Mouse (Mus musculus) inflammation-experienced regulatory T-cells, adult 6 months (primary cell): Measurements from ENCODE around the gene Il5ra. TPM values are rescaled to one million over a fixed set of nuclear protein-coding genes. Genes with fewer than 3 reads are reported as not detected.
A peak's percentile ranks its signal among the peaks of the same experiment; 100 is the strongest.

ENCODE experiments used
- ATAC-seq: one replicate; pipeline ENCODE4 v1.8.0; 2017
- polyA plus RNA-seq, 3 experiments: library from polyadenylated mRNA; unstranded; fragments of 100-300 nt; shearing (Covaris generic); gene quantifications; one replicate each; pipeline ENCODE4 v1.2.1; 2017

Il5ra gene
- polyA plus RNA-seq, 3 experiments from 2014 or later, result 0.24 TPM; not detected in 2

DNA sequence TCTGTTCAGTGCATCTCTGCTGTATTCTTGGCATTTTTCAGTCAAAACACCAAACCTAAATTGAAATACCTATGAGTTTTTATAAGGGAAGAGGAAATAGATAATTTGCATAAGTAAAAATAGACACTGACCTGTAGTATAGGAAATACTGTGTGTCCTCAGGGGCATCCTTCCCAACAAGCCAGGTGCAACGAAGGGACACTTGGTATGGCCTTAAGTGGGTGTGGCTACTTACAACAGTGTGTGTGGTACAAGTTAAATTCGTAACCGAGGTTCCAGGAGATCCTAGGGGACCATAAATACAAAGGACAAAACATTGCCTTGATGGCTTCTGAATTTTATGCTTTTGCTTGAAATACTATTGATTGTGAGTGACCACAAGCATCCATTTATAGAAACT lies 10.6 kb downstream of the Il5ra start:
- no peak for ATAC-seq

DNA sequence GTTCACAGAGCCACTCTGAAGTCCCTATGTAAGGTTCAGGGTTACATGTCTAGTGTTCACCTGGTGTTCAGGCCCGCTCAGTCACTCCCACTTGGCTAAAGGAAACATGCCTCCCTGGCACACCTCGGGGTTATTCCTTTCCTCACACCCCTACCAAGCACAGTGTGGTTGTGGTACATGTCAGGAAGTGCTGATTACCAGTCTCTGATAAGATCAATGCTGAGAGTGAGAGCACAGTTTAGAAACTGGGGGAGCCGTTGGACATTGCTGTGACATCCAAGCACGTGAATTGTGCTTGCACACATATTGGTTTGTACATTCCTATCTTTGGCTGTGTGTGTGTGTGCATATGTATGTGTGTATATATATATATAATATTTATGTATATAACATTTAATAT lies 16.3 kb downstream of the Il5ra start:
- ATAC-seq, result no peak

DNA sequence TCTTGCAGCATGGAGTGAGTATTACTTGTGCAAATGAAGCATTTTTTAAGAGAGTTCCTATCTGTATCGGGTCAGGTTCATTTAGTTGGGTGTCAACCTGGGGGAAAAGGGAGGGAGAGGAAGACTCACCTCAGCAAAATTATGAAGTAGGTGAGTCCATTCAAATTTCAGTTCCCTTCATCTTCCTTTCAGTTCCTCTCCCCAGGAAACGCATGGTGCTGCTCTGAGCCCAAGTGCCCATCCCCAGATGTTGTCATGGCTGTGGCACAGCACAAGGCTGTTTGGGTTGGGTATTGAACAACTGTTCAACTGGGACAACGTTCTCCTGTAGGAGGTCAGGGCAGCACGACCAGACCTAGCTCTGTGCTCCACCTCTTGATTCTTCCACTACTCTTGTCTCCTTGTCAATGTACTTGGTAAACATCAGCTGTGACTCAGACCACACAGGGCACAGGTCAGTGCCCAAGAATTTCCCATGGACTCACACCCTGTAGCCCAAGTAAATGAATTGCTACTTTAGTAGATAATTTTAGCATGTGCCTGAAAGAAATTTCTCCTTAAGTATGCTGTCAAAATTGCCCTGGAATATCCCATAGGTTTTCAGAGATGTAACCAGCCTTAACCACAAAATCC lies 19.0 kb downstream of the Il5ra start:
- ATAC-seq, result no peak

DNA sequence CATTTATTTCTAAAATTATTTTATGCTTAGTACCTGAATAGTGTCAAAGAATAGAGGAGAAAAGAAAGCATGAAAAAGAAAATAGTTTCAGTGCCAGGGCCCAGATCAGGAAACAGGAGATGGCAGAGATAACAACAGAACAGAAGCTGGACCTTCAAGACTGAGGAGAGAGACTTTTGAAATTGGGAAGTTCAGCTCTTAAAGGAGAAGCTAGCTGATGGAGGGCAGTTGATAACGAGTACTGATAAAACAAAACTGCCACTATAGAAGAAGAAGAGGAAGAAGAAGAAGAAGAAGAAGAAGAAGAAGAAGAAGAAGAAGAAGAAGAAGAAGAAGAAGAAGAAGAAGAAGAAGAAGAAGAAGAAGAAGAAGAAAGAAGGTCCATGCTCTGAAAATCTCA lies 21.1 kb downstream of the Il5ra start:
- no peak for ATAC-seq

DNA sequence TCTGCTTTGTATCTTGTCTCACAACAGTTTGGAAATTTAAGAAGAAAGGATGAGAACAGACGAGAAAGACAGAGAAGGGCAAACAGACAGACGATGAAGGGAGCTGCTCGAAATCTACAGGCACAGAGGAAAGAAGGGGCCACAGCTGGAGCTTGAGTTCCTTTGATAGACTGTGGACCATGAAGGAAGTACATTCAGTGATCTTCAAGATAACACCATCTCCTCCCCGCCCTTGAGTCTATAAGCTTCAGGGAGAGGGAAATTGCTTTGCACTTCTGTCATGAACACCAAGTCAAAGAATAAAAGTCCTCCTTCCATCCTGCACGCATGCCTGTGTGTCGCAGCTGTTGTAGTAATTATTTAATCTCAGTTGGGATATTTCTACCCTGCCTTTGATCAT lies 22.8 kb downstream of the Il5ra start:
- ATAC-seq, result no peak

DNA sequence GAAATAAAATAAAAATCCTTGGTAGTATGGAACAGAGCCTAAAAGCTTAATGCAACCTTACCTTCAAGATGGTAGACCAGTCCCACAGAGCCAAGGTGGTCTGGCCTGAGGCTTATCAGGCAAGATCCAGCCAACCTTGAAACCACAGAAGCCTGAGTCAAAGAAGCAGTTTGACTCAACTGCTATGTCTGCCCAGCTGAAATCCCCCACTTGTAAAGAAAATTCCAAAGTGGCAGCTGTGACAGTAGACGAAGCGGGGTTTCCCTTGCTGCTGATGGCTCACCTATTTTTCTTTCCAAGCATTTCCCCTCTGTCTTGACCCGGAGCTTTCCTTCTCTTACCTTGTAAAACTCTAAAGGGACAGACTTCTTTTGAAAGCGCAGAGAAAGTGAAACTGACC lies 23.2 kb downstream of the Il5ra start:
- ATAC-seq, result no peak

DNA sequence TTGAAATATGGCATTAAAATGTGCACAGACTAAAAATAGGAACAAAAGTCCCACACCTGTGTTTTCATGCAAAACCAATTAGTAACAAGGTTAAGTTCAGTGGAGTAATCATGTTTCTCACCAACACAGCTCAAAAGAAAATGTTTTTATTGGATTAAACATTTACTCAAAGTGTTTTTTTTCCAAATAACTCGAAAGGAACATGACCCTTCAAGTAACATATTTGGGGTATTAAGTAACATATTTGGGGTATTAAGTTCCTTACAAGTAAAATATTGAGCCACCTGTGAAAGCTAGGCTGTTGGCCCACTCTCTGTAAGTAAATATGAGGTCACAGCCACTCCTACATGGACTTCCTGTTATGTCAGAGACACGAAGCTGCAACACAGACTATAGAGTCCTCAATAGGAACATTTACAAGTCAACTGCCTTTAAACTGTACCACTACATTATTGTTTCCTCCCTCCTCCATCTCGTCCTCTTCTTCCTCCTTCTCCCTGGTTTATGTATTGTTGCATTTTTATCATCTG lies 43.3 kb downstream of the Il5ra start:
- ATAC-seq, result no peak

DNA sequence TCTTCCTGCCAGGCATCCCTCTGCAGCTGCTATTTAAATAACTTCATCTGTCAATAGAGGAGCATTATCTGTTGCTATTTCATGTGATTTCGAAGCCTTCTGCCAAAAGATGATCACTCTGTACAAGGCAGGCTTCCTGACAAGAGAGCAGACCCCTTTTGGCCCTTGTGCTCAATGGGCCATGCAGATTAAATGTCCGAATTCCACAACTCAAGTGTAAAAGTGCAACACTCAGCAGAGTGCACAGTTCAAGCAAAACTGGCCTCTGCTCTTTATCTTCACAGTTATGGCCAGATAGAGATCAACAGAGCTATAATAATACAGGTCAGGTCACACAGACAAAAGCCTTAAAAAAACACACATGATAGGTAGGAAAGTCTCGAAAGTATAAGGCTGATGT lies 46.9 kb downstream of the Il5ra start:
- ATAC-seq, result no peak

DNA sequence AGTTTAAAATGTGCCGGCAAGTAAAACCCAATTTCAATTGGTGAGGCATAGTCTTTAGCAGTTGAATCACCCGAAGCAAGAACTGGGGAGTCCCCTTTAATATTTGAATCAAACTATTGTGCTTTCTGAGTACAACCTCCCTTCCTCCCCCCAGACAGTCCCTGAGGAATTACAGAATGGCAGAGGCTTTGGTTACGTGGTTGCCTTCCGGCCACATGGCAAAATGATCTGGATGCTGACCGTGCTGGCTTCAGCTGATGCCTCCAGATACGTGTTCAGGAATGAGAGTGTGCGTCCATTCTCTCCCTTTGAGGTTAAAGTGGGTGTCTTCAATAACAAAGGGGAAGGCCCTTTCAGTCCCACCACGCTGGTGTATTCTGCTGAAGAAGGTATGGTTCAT lies 73.3 kb downstream of the Il5ra start:
- no peak for ATAC-seq

DNA sequence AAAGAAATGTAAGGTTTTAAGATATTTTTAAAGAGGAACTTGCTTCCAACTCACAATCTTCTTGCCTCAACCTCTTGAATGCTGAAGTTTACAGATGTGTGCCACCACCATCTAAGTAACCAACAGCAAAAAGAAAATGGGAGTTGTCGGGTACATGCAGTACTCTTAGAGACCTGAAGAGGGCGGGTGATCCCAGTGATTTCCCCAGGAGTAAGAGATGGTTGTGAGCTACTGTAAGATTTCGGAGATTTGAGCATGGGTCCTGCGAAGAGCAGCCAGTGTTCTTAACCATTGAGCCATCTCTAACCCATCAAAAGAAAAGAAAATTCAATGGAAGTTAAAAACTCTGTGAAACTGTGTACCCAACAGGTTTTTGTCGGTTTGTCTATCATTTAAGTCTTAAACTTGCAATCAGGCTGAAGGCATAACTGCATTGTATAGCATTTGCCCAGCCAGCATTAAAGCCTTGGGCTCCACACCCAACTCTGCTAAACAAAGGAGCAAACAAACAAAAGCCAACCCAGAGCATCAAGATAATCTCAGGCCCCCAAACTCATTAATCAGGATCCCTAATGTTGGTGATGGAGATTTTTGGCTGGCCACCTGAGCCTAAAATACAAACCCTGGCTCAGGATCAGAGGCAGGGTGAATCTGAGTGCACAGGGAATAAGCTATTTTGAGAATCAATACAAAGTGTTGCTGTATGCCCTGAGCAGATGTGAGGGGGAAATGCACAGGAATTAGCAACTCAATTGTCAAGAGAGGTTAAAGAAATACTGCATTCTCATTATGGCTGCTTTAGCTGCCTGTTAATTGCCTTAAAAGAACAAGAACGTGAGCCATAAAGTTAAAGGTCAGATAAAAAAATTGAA lies 84.8 kb downstream of the Il5ra start:
- ATAC-seq, result peak; percentile 83

Other genes starting within 250 kb of the Il5ra start
- 100 to 1,000 TPM in 1 of 3 experiments, 10 to 100 TPM in 2; 94.0 to 106 (median 99.2) TPM for gene Trnt1, start 20.1 kb upstream of the Il5ra start, polyA plus RNA-seq
- gene Crbn, start 51.0 kb upstream of the Il5ra start, polyA plus RNA-seq, result 100 to 1,000 TPM; 182 to 240 (median 202) TPM